Mouse (Mus musculus) T-helper 1 cell (primary cell): ENCODE results near the gene Dusp14.

Source experiments
- in situ Hi-C: fragments of 300-600 bp; cut with MboI, MseI; formaldehyde crosslinking; loops from one replicate; pipeline ENCODE4 v1.15.1; 2025; ENCODE audit warnings: high pct_unique_total_duplicates

Dusp14 gene

DNA sequence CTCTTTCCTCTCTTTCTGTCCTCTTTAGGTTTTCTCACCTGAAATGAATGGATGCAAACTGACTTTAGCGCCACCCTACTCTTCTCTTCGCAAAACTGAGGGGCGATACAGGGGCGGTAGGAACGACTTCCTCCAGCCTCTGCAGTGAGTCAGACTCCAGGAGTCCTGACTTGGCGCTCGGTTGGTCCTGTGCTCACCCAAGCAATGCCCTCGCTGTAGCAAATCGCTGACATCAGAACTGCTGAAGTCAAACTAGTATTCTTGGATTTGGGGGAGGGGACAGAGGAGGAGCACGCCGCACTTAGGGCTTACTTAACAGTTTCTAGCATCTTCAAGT, at the start of gene Dusp14:
Gene Dusp14 (minus strand): TSS at position 228 of the 337 bp plus-strand sequence.
- in situ Hi-C loops, result no loop called here

GRCm38 (mm10) chr11:84117431-84117830, 48.4 kb upstream of the Dusp14 start:
- in situ Hi-C loops, result no loop called here

DNA sequence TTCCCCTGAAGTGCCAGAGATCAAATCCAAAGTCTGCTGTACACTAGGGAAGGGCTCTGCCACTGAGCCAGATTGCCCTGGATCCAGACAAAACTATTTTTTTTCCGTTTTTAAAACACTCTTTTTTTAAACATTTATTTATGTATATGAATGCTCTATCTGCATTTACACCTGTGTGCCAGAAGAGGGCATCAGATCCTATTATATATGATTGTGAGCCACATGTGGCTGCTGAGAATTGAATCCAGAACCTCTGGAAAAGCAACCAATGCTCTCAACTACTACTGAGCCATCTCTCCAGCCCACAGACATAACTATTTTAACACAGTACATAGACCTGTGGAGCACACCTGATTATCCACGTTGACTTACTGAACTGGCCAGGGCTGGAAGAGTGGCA, 47.2 kb upstream of the Dusp14 start:
- in situ Hi-C loops, result no loop called here

- in situ Hi-C loops, result no loop called here
Measured at GRCm38 (mm10) chr11:84115646-84116045, 46.6 kb upstream of the Dusp14 start.

DNA sequence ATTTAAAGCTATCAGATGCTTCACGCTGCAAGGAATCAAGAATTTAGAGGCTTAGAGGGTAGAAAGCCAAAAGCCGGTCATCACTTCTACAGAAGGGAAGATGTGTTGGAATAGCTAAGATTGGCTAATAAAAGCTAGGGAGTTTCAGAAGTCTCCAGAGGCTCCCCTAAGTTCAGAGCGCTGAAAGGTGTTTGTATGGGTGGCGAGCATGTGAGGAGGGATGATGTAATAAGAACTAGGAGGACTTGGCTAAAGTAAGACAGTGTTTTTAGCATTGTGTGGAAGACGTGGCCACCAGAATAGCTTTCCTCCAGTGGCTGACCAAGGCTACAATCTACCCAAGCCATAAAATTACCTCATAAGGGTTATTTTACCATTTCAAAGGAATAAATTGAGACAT, 44.6 kb upstream of the Dusp14 start:
- in situ Hi-C loops, result loop anchor here (5.0 kb wide), 1 partner anchor 786 kb away; no protein-coding TSS in a partner anchor

- in situ Hi-C loops, result no loop called here
Measured at GRCm38 (mm10) chr11:84107137-84107536, 38.1 kb upstream of the Dusp14 start.

- in situ Hi-C loops, result no loop called here
Measured at GRCm38 (mm10) chr11:84104036-84104435, 35.0 kb upstream of the Dusp14 start.

DNA sequence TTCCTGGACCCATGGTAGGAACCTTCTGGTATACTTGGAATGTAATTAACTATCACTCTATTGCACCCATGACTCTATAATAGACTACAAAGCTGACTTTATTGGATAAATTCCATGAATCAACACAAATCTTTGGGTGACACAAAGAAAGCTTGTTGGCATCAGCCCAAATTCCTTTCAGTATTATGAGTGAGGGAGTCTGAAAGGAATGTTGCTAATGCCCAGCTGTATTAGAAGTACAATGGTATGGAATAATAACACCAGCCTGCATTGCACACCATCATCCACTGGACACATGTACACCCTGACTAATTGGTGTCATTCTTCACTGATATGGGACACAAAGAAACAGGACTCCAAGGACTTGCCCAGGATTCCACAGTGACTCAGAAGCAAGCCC, 32.1 kb upstream of the Dusp14 start:
- in situ Hi-C loops, result no loop called here

GRCm38 (mm10) chr11:84097251-84097998, 28.4 kb upstream of the Dusp14 start:
- in situ Hi-C loops, result no loop called here

DNA sequence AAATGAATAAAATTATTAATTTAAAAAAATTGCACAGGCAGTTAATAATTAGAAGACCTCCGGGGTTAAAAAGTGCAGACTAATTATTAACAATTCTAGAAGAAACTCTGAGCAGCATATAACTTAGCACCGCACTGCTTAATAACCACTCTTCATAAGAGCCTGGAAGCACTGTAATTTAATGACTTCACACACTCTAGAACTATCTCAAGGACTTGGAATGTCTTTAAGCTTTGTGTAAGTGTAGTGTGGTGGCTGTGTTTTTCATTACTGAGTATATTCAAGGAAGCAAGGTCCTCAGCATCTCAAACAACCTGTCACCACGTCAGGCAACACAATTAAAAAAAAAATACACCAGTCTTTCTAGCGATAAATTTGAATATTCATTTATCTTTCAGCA, 26.0 kb upstream of the Dusp14 start:
- in situ Hi-C loops, result no loop called here

GRCm38 (mm10) chr11:84090572-84090971, 21.5 kb upstream of the Dusp14 start:
- in situ Hi-C loops, result no loop called here

GRCm38 (mm10) chr11:84081901-84082300, 12.8 kb upstream of the Dusp14 start:
- in situ Hi-C loops, result no loop called here

GRCm38 (mm10) chr11:84080327-84080726, 11.3 kb upstream of the Dusp14 start:
- in situ Hi-C loops, result no loop called here

- in situ Hi-C loops, result no loop called here
Measured at GRCm38 (mm10) chr11:84079887-84080286, 10.8 kb upstream of the Dusp14 start.

- in situ Hi-C loops, result no loop called here
Measured at GRCm38 (mm10) chr11:84079361-84079760, 10.3 kb upstream of the Dusp14 start.

- in situ Hi-C loops, result no loop called here
Measured at GRCm38 (mm10) chr11:84078601-84079000, 9.5 kb upstream of the Dusp14 start.

DNA sequence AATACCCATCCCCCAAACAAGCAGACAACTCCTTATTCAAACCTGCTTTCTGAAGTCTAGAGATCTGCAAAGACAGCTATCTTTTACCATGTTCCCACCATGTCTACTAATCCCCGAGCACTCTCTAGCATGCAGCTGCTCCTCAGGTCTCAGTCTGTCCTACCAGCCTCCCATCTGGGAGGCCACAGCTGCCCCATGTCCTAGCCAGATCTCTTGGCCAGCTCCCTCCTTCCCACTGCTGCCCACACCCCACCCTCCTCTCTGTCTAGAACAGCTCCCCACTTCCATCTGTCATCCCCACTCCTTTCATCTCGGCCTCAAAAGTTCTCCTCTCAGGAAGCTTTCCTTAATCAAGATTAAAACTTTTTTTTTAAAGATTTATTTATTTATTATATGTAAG, 7.9 kb upstream of the Dusp14 start:
- in situ Hi-C loops, result no loop called here

DNA sequence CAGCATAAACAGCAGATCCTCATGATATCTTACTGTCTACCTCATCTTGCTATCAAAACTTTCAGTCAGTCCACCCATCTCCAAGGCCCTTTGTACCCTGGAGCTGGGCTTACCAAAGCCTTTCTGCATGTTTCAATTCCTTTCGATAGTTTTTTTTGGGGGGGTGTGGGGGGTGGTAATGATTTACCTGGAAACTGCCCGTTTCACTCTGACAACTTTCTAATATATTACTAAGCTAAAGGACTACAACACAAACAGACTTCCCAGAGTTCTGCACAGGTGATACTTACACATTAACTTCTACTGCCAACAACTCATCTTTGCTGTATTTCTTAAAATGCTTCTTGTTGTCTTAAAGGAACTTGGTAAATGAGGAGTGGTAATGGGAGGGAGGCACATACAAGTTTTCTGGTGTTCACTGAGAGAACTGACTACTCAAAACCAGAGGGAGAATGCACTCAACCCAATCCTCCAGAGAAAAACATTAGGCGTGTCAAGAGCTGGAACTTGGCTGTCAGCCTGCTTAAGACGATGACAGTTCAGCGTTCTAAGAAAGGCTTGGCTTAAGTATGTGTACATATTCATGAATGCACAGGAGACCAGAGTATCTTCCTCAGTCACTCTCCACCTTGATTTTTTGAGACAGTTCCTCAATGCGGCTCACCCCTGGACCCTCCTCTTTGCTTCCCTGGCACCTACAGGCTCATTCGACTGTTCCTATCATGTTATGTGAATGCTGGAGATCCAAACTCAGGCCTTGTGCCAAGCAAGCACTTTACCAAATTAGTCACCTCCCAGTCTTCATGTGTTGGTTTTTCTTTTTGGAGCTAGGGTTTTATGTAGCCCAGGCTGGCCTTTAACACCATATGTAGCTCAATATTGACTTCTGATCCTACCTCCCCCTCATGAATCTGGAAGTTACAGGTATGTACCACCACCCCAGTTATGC, 5.0 kb upstream of the Dusp14 start:
- in situ Hi-C loops, result no loop called here

- in situ Hi-C loops, result no loop called here
Measured at GRCm38 (mm10) chr11:84072904-84073651, 4.0 kb upstream of the Dusp14 start.

GRCm38 (mm10) chr11:84068191-84069033, 649 bp downstream of the Dusp14 start:
- in situ Hi-C loops, result no loop called here

- in situ Hi-C loops, result no loop called here
Measured at GRCm38 (mm10) chr11:84067720-84068190, 1.3 kb downstream of the Dusp14 start.
